Comparison of ENCODE assay signal across 8 mouse cellular contexts in the genomic region with DNA sequence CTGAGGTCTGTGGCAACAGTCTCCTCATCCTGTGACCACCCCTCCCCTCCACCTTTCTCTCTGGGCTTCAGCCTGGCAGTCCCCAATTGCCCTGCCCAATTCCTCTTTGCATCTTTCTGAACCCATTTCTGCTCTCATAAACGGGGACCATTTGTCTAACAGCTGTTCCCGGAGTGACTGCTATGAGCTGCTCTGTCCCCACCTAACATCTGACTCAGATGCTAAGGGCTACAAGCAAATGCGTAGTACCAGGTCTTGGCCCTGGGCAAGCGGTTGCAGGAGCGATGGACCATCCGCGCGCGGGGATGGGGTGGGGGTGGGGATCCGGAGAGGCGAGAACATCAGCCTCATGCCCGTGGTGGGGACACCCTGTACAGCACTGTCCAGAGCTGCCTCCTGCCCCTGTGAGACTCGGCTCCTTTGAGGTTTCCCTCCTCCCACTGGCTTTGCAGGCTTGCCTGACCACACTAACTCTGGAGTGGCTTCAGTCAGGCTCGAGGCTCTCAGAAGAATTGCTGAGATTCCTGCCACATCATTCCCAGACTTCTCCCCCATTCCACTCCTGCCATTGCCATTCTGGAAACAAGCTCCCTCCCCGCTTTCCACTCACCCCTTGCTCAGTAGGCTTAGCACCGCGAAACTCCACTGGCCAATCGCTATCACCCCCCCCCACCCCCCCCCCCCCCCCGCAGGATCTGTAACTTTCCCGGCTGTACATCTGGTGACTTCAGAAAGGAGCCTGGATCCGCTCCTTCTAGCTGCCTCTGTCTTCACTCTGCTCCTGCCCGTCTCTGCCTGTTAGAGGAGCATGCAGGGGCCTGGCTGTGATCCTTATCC. TPM values are rescaled to one million over a fixed set of nuclear protein-coding genes. Genes with fewer than 3 reads are reported as not detected.
A peak's percentile ranks its signal among the peaks of the same experiment; 100 is the strongest.
DNase-seq lines count a peak whose midpoint lies in the region; ATAC-seq lines count a peak whose summit lies in the region.

No protein-coding gene starts in this region.

- WGBS in kidney, embryonic 14.5 days = 2% methylated on average over 18 of the region's 22 CpGs
- WGBS in embryonic facial prominence, embryonic 10.5 days = 12% methylated on average over 21 of the region's 22 CpGs
- WGBS in heart, embryonic 14.5 days = 5% methylated on average over 19 of the region's 22 CpGs
- 17% methylated on average over 21 of the region's 22 CpGs for WGBS in liver, embryonic 11.5 days
- WGBS in neural tube, embryonic 15.5 days = 12% methylated on average over 20 of the region's 22 CpGs

- no peaks in the 10 kb centered on the region; the same call in 1 of the 2 replicates for H3K27me3 ChIP-seq in kidney, embryonic 14.5 days (ENCODE audit: control insufficient read depth, insufficient read depth, low read length)
- H3K27me3 ChIP-seq in embryonic facial prominence, embryonic 10.5 days (replicated peaks; ENCODE audit: low read depth, poor library complexity, severe bottlenecking) = 0 out of 2 replicates have a peak, but pooled peaks cover 15% of the 10 kb centered on the region
- no peaks in the 10 kb centered on the region for H3K27me3 ChIP-seq in heart, embryonic 14.5 days (ENCODE audit: control insufficient read depth, insufficient read depth, low read length)
- peaks cover 61% of the 10 kb centered on the region for H3K27me3 ChIP-seq in liver, embryonic 11.5 days (replicated peaks; ENCODE audit: control insufficient read depth, insufficient read depth, low read length)
- no peaks in the 10 kb centered on the region for H3K27me3 ChIP-seq in neural tube, embryonic 15.5 days (replicated peaks)

- H3K4me1 ChIP-seq in kidney, embryonic 14.5 days (ENCODE audit: control insufficient read depth, insufficient read depth, low read length) = peaks cover 9% of the 10 kb centered on the region; the same call in 1 of the 2 replicates
- H3K4me1 ChIP-seq in embryonic facial prominence, embryonic 10.5 days = peaks cover 32% of the 10 kb centered on the region
- H3K4me1 ChIP-seq in heart, embryonic 14.5 days (ENCODE audit: control insufficient read depth in 2 of 2, insufficient read depth in 2 of 2, low read length in 2 of 2) = peaks cover 18 to 30% of the 10 kb centered on the region in 2 experiments
- H3K4me1 ChIP-seq in liver, embryonic 11.5 days (replicated peaks; ENCODE audit: control insufficient read depth, insufficient read depth, low read length) = peaks cover 2% of the 10 kb centered on the region; the same call in 1 of the 2 replicates
- H3K4me1 ChIP-seq in neural tube, embryonic 15.5 days = peaks cover 15% of the 10 kb centered on the region

- H3K4me3 ChIP-seq in kidney, embryonic 14.5 days (ENCODE audit: low read length) = peak overlapping the region; percentile 21; the same call in 1 of the 2 replicates
- H3K4me3 ChIP-seq in embryonic facial prominence, embryonic 10.5 days = peak overlapping the region; percentile 49
- H3K4me3 ChIP-seq in heart, embryonic 14.5 days (ENCODE audit: control insufficient read depth in 1 of 2, insufficient read depth in 1 of 2, low read depth in 1 of 2, low read length in 2 of 2) = peak overlapping the region; percentile 16 to 28
- peak overlapping the region; percentile 7 for H3K4me3 ChIP-seq in liver, embryonic 11.5 days (ENCODE audit: low read depth, low read length)
- peak overlapping the region; percentile 13; the same call in 1 of the 2 replicates for H3K4me3 ChIP-seq in neural tube, embryonic 15.5 days (replicated peaks)

- 0 out of 2 replicates have a peak, but pooled peaks have one; percentile 24 for ATAC-seq in kidney, embryonic 14.5 days (ENCODE audit: low FRiP score, low TSS enrichment)
- ATAC-seq in heart, embryonic 14.5 days (ENCODE audit: insufficient number of reproducible peaks, insufficient read depth, low FRiP score, low read depth) = peak; percentile 32; the same call in 1 of the 2 replicates
- no peak for ATAC-seq in liver, embryonic 11.5 days (replicated peaks; ENCODE audit: low FRiP score)
- no peak for ATAC-seq in neural tube, embryonic 15.5 days (ENCODE audit: low FRiP score)

- H3K36me3 ChIP-seq in kidney, embryonic 14.5 days (ENCODE audit: control insufficient read depth, insufficient read depth, low read length) = no peaks in the 10 kb centered on the region
- H3K36me3 ChIP-seq in embryonic facial prominence, embryonic 10.5 days (replicated peaks) = no peaks in the 10 kb centered on the region
- H3K36me3 ChIP-seq in heart, embryonic 14.5 days (ENCODE audit: control insufficient read depth, insufficient read depth, low read length) = no peaks in the 10 kb centered on the region
- H3K36me3 ChIP-seq in liver, embryonic 11.5 days (ENCODE audit: control insufficient read depth, insufficient read depth, low read length) = no peaks in the 10 kb centered on the region
- no peaks in the 10 kb centered on the region for H3K36me3 ChIP-seq in neural tube, embryonic 15.5 days

- H3K9ac ChIP-seq in kidney, embryonic 14.5 days (ENCODE audit: low read depth, low read length) = peak overlapping the region; percentile 34; the same call in 1 of the 2 replicates
- peak overlapping the region; percentile 61 for H3K9ac ChIP-seq in heart, embryonic 14.5 days (ENCODE audit: low read length)
- peak overlapping the region; percentile 25; the same call in 1 of the 2 replicates for H3K9ac ChIP-seq in liver, embryonic 11.5 days (ENCODE audit: low read depth, low read length)
- H3K9ac ChIP-seq in neural tube, embryonic 15.5 days (replicated peaks) = peak overlapping the region; percentile 11; the same call in 1 of the 2 replicates

- H3K27ac ChIP-seq in kidney, embryonic 14.5 days (ENCODE audit: low read depth, low read length) = 0 out of 2 replicates have a peak overlapping the region, but pooled peaks have one; percentile 30
- H3K27ac ChIP-seq in embryonic facial prominence, embryonic 10.5 days (replicated peaks) = peak overlapping the region; percentile 73
- peak overlapping the region; percentile 19 to 61; a peak in 2 of 4 replicates for H3K27ac ChIP-seq in heart, embryonic 14.5 days (replicated peaks in 1 of 2; ENCODE audit: control insufficient read depth in 1 of 2, insufficient read depth in 1 of 2, low read depth in 2 of 2, low read length in 2 of 2)
- no peak overlapping the region for H3K27ac ChIP-seq in liver, embryonic 11.5 days (ENCODE audit: low read depth, low read length)
- H3K27ac ChIP-seq in neural tube, embryonic 15.5 days (replicated peaks) = no peak overlapping the region

- DNase-seq in kidney, adult 11 months = no peak
- DNase-seq in embryonic facial prominence, embryonic 10.5 days (ENCODE audit: low spot score) = peak; percentile 47
- DNase-seq in liver, embryonic 11.5 days (ENCODE audit: low spot score) = no peak
- no peak for DNase-seq in spleen, postnatal 36 days (ENCODE audit: low spot score in 2 of 2)
- no peak for DNase-seq in layer of hippocampus, postnatal 10 days (ENCODE audit: low spot score in 2 of 2)

- H3K4me2 ChIP-seq in kidney, embryonic 14.5 days (replicated peaks; ENCODE audit: low read depth, low read length) = peak overlapping the region; percentile 49
- H3K4me2 ChIP-seq in heart, embryonic 14.5 days (ENCODE audit: low read length) = peak overlapping the region; percentile 66
- peak overlapping the region; percentile 43 for H3K4me2 ChIP-seq in liver, embryonic 11.5 days
- peak overlapping the region; percentile 54 for H3K4me2 ChIP-seq in neural tube, embryonic 15.5 days

- H3K9me3 ChIP-seq in kidney, embryonic 14.5 days (ENCODE audit: control insufficient read depth, low read length) = no peaks in the 10 kb centered on the region
- no peaks in the 10 kb centered on the region for H3K9me3 ChIP-seq in embryonic facial prominence, embryonic 10.5 days
- H3K9me3 ChIP-seq in heart, embryonic 14.5 days (ENCODE audit: control insufficient read depth, low read length) = no peaks in the 10 kb centered on the region
- no peaks in the 10 kb centered on the region for H3K9me3 ChIP-seq in liver, embryonic 11.5 days (ENCODE audit: control insufficient read depth, low read length)
- H3K9me3 ChIP-seq in neural tube, embryonic 15.5 days (replicated peaks) = no peaks in the 10 kb centered on the region

RNA-seq across cellular contexts. Expression of gene Epn2, which starts 36.4 kb away (rescaled TPM):
- polyA plus RNA-seq in kidney, embryonic 14.5 days (2014; fragmentation: Nextera tagmentation; extraction: Ambion mirVana) = 20.0 and 31.3 TPM in 2 replicates
- polyA plus RNA-seq in embryonic facial prominence, embryonic 10.5 days (2016; fragmentation: Nextera tagmentation; extraction: Ambion mirVana) = 24.7 and 25.4 TPM in 2 replicates
- 23.9 and 24.9 TPM in 2 replicates for polyA plus RNA-seq in heart, embryonic 14.5 days (2014; fragmentation: Nextera tagmentation; extraction: Ambion mirVana)
- polyA plus RNA-seq in liver, embryonic 11.5 days (2014; fragmentation: Nextera tagmentation; extraction: Ambion mirVana) = 9.2 and 9.3 TPM in 2 replicates
- 55.7 and 60.1 TPM in 2 replicates for polyA plus RNA-seq in neural tube, embryonic 15.5 days (2015; fragmentation: Nextera tagmentation; extraction: Ambion mirVana)
- total RNA-seq in layer of hippocampus, postnatal 10 days (2021) = 100 to 1,000 TPM; 129 to 132 TPM

RNA-seq across cellular contexts. Expression of gene Grap, which starts 37.2 kb away (rescaled TPM):
- polyA plus RNA-seq in kidney, embryonic 14.5 days (2014; fragmentation: Nextera tagmentation; extraction: Ambion mirVana) = 7.5 and 8.6 TPM in 2 replicates
- 6.0 and 6.5 TPM in 2 replicates for polyA plus RNA-seq in embryonic facial prominence, embryonic 10.5 days (2016; fragmentation: Nextera tagmentation; extraction: Ambion mirVana)
- 7.4 and 10.3 TPM in 2 replicates for polyA plus RNA-seq in heart, embryonic 14.5 days (2014; fragmentation: Nextera tagmentation; extraction: Ambion mirVana)
- 9.5 and 9.9 TPM in 2 replicates for polyA plus RNA-seq in liver, embryonic 11.5 days (2014; fragmentation: Nextera tagmentation; extraction: Ambion mirVana)
- polyA plus RNA-seq in neural tube, embryonic 15.5 days (2015; fragmentation: Nextera tagmentation; extraction: Ambion mirVana) = 9.4 and 14.4 TPM in 2 replicates
- 10 to 100 TPM in 1 of 2 experiments, 1 to 10 TPM in 1; 9.6 to 10.4 TPM for total RNA-seq in layer of hippocampus, postnatal 10 days (2021)

Comparison
In these comparisons a context has a peak if more than half of its experiments do, and no peak if none do; other contexts are left out.
1. ATAC-seq: peak in kidney, embryonic 14.5 days (single experiment) and heart, embryonic 14.5 days (single experiment); none in liver, embryonic 11.5 days (single experiment) and neural tube, embryonic 15.5 days (single experiment).
2. H3K27ac ChIP-seq: peak in kidney, embryonic 14.5 days (single experiment), embryonic facial prominence, embryonic 10.5 days (single experiment) and heart, embryonic 14.5 days (2 of 2); none in liver, embryonic 11.5 days (single experiment) and neural tube, embryonic 15.5 days (single experiment).
3. H3K9ac ChIP-seq: peak in every context shown above with its lines; median percentile 61 in heart, embryonic 14.5 days; 34 in kidney, embryonic 14.5 days; 25 in liver, embryonic 11.5 days; 11 in neural tube, embryonic 15.5 days.
4. Peak in every context shown above with its lines, with median percentiles within 50 percentile points of each other: H3K4me2 ChIP-seq and H3K4me3 ChIP-seq.